Comparison of ENCODE assay signal across 8 mouse cellular contexts in the genomic region with DNA sequence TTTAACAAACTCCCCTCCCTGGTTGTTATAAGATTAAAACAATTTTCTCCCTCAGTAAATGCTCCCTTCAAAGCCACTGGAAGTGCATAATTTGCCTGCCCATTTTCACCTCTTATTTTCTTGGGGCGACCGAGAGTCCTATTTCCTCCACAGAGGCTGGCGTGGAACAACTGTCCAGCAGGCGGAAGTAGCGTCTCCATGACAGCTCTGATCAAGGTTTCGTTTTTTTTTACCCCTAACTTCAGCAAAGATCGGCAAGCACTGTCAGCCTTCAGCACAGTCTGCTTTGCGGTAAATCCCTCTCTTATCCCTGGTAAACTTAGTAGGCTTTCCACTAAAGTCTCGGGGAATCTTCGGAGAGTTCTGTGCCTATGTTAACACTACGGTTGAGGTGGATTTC. TPM values are rescaled to one million over a fixed set of nuclear protein-coding genes. Genes with fewer than 3 reads are reported as not detected.
DNase-seq lines count a peak whose midpoint lies in the region; ATAC-seq and TF ChIP-seq lines count a peak whose summit lies in the region.

No protein-coding gene starts in this region.

- TF ChIP-seq CTCF in bone marrow, adult 2 months (IDR thresholded peaks at IDR 0.05; ENCODE audit: control insufficient read depth, insufficient read depth, low read length): no peak

- no peak for ATAC-seq in heart, embryonic 14.5 days (ENCODE audit: insufficient number of reproducible peaks, insufficient read depth, low FRiP score, low read depth)
- no peak for ATAC-seq in hindbrain, embryonic 15.5 days (ENCODE audit: low FRiP score, low read depth)
- ATAC-seq in midbrain, embryonic 13.5 days: no peak

- peak overlapping the region; percentile 65 for H3K4me2 ChIP-seq in heart, embryonic 14.5 days (ENCODE audit: low read length)
- H3K4me2 ChIP-seq in hindbrain, embryonic 15.5 days: peak overlapping the region; percentile 35
- H3K4me2 ChIP-seq in midbrain, embryonic 13.5 days (replicated peaks): peak overlapping the region; percentile 7

- no peaks in the 10 kb centered on the region for H3K9me3 ChIP-seq in heart, embryonic 14.5 days (ENCODE audit: control insufficient read depth, low read length)
- H3K9me3 ChIP-seq in hindbrain, embryonic 15.5 days: no peaks in the 10 kb centered on the region
- H3K9me3 ChIP-seq in midbrain, embryonic 13.5 days: no peaks in the 10 kb centered on the region

- peaks cover 20% of the 10 kb centered on the region for H3K27me3 ChIP-seq in heart, embryonic 14.5 days (ENCODE audit: control insufficient read depth, insufficient read depth, low read length)
- peaks cover 34% of the 10 kb centered on the region for H3K27me3 ChIP-seq in hindbrain, embryonic 15.5 days
- H3K27me3 ChIP-seq in midbrain, embryonic 13.5 days: peaks cover 58% of the 10 kb centered on the region

- no peaks in the 10 kb centered on the region for H3K36me3 ChIP-seq in heart, embryonic 14.5 days (ENCODE audit: control insufficient read depth, insufficient read depth, low read length)
- no peaks in the 10 kb centered on the region for H3K36me3 ChIP-seq in hindbrain, embryonic 15.5 days
- H3K36me3 ChIP-seq in midbrain, embryonic 13.5 days: no peaks in the 10 kb centered on the region

- H3K27ac ChIP-seq in heart, embryonic 14.5 days (replicated peaks in 1 of 2; ENCODE audit: control insufficient read depth in 1 of 2, insufficient read depth in 1 of 2, low read depth in 2 of 2, low read length in 2 of 2): no peak overlapping the region
- H3K27ac ChIP-seq in bone marrow, adult 2 months (ENCODE audit: control insufficient read depth, insufficient read depth, low read depth, low read length, poor library complexity): no peak overlapping the region
- H3K27ac ChIP-seq in hindbrain, embryonic 15.5 days (replicated peaks): no peak overlapping the region
- no peak overlapping the region for H3K27ac ChIP-seq in midbrain, embryonic 13.5 days

- H3K4me3 ChIP-seq in heart, embryonic 14.5 days (ENCODE audit: control insufficient read depth in 1 of 2, insufficient read depth in 1 of 2, low read depth in 1 of 2, low read length in 2 of 2): peak overlapping the region; percentile 26 to 32; a peak in 3 of 4 replicates
- peak overlapping the region; percentile 6 for H3K4me3 ChIP-seq in bone marrow, adult 2 months (replicated peaks; ENCODE audit: control insufficient read depth, low read depth, low read length)
- no peak overlapping the region for H3K4me3 ChIP-seq in hindbrain, embryonic 15.5 days
- H3K4me3 ChIP-seq in midbrain, embryonic 13.5 days (replicated peaks): no peak overlapping the region

- H3K4me1 ChIP-seq in heart, embryonic 14.5 days (ENCODE audit: control insufficient read depth in 2 of 2, insufficient read depth in 2 of 2, low read length in 2 of 2): 0 out of 4 replicates have a peak, but pooled peaks cover 0 to 5% of the 10 kb centered on the region in 2 experiments
- H3K4me1 ChIP-seq in bone marrow, adult 2 months (ENCODE audit: control insufficient read depth, insufficient read depth, low read length): no peaks in the 10 kb centered on the region
- H3K4me1 ChIP-seq in hindbrain, embryonic 15.5 days (replicated peaks): 0 out of 2 replicates have a peak, but pooled peaks cover 5% of the 10 kb centered on the region
- peaks cover 15% of the 10 kb centered on the region for H3K4me1 ChIP-seq in midbrain, embryonic 13.5 days (replicated peaks)

- H3K9ac ChIP-seq in heart, embryonic 14.5 days (ENCODE audit: low read length): peak overlapping the region; percentile 63
- H3K9ac ChIP-seq in hindbrain, embryonic 15.5 days: 0 out of 2 replicates have a peak overlapping the region, but pooled peaks have one; percentile 23
- no peak overlapping the region for H3K9ac ChIP-seq in midbrain, embryonic 13.5 days (replicated peaks)

- TF ChIP-seq POLR2A in bone marrow, adult 2 months (IDR thresholded peaks at IDR 0.05; ENCODE audit: borderline replicate concordance, control insufficient read depth, low read depth, low read length): no peak

- 7% methylated on average over 11 of the region's 11 CpGs for WGBS in heart, embryonic 14.5 days
- 12% methylated on average over 11 of the region's 11 CpGs for WGBS in bone marrow, adult 2 months
- 19% methylated on average over 11 of the region's 11 CpGs for WGBS in hindbrain, embryonic 15.5 days
- WGBS in midbrain, embryonic 13.5 days: 8% methylated on average over 11 of the region's 11 CpGs

- DNase-seq in heart, adult 8-10 months (ENCODE audit: low spot score): no peak
- DNase-seq in urinary bladder, adult 2 months (ENCODE audit: low spot score): no peak
- no peak for DNase-seq in ovary, postnatal 36 days (ENCODE audit: low spot score)
- no peak for DNase-seq in yolk sac, embryonic 10.5 days (ENCODE audit: low spot score)

RNA-seq across cellular contexts. Expression of gene Eno4, which starts 24.6 kb away (rescaled TPM):
- 0.30 and 0.46 TPM in 2 replicates for polyA plus RNA-seq in heart, embryonic 14.5 days (2014; fragmentation: Nextera tagmentation; extraction: Ambion mirVana)
- total RNA-seq in heart, adult 8-10 months (2022): under 1 TPM in 1 of 4 experiments, not detected in 3; 0.28 TPM
- not detected in 2 replicates for polyA plus RNA-seq in bone marrow, adult 2 months (2011; ENCODE audit: insufficient read depth, insufficient read length, low replicate concordance, missing spikeins)
- 1.4 and 1.9 TPM in 2 replicates for polyA plus RNA-seq in hindbrain, embryonic 15.5 days (2015; fragmentation: Nextera tagmentation; extraction: Ambion mirVana)
- polyA plus RNA-seq in midbrain, embryonic 13.5 days (2015; fragmentation: Nextera tagmentation; extraction: Ambion mirVana): 0.61 and 0.66 TPM in 2 replicates
- polyA plus RNA-seq in urinary bladder, adult 2 months (2012; rRNA removed): 0.06 and 0.07 TPM in 2 replicates

RNA-seq across cellular contexts. Expression of gene Hspa12a, which starts 24.9 kb away (rescaled TPM):
- 8.3 and 8.4 TPM in 2 replicates for polyA plus RNA-seq in heart, embryonic 14.5 days (2014; fragmentation: Nextera tagmentation; extraction: Ambion mirVana)
- 10 to 100 TPM; 14.7 to 21.9 (median 17.6) TPM for total RNA-seq in heart, adult 8-10 months (2022)
- polyA plus RNA-seq in bone marrow, adult 2 months (2011; ENCODE audit: insufficient read depth, insufficient read length, low replicate concordance, missing spikeins): 0.92 and 2.3 TPM in 2 replicates
- polyA plus RNA-seq in hindbrain, embryonic 15.5 days (2015; fragmentation: Nextera tagmentation; extraction: Ambion mirVana): 65.3 and 67.7 TPM in 2 replicates
- 30.1 and 35.4 TPM in 2 replicates for polyA plus RNA-seq in midbrain, embryonic 13.5 days (2015; fragmentation: Nextera tagmentation; extraction: Ambion mirVana)
- polyA plus RNA-seq in urinary bladder, adult 2 months (2012; rRNA removed): 11.5 and 13.9 TPM in 2 replicates

Comparison
In these comparisons a context has a peak if more than half of its experiments do, and no peak if none do; other contexts are left out.
1. H3K4me2 ChIP-seq: peak in every context shown above with its lines; median percentile 65 in heart, embryonic 14.5 days; 35 in hindbrain, embryonic 15.5 days; 7 in midbrain, embryonic 13.5 days.
2. H3K4me3 ChIP-seq: peak in heart, embryonic 14.5 days (2 of 2) and bone marrow, adult 2 months (single experiment); none in hindbrain, embryonic 15.5 days (single experiment) and midbrain, embryonic 13.5 days (single experiment).